Mouse (Mus musculus): ENCODE data around the gene E2f6. TPM values are rescaled to one million over a fixed set of nuclear protein-coding genes. Genes with fewer than 3 reads are reported as not detected.

E2f6 gene
- polyA plus RNA-seq (2015; fragmentation: Nextera tagmentation; extraction: Ambion mirVana): 15.8 and 16.8 TPM in 2 replicates

DNA sequence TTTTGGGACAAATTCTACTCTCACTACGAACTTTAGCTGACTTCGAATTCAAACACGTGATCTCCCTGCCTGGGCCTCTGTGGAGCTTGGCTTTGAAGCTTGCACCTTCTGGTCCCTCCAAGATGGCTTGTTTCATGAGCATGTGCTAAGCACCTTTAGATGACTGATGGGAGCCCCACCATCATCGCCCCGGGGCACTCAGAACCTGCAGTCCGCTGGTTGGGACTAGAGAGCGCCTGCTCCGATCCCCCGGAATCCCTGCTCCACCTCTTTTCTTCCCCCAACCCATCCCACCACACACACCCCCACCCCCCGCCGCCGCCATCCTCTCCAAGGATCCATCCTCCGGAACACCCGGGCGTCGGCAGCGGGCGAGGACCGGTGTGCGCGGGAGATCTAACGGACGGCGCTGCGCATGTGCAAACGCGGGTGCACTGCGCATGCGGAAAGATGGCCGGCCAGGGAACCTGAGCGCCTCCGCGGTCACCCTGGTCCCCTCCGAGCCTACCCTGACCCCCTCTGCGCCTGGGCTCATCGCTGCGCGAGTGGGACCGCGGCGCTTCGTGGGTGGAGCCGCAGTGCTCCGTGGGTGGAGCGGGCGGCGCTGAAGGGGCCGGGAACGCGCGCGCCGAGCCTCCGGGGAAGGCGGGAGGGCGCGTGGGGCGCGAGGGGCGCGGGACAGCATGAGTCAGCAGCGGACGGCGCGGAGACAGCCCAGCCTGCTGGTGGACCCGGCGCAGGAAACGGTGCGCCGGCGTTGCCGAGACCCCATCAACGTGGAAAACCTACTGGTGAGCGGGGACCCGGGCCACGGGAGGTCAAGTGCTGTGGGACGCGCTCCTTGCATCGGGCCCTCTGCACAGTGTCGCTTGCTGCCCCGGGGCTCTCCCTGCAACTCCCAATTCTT lies at the start of gene E2f6:
Gene E2f6, plus strand, starts transcription at position 439 of the 907 bp plus-strand sequence.
- H3K4me2 ChIP-seq: peak within 1 kb of the TSS; percentile 95
- H3K27me3 ChIP-seq: peaks cover 44% of the 10 kb centered on the region
- peak within 1 kb of the TSS; percentile 71 for H3K4me3 ChIP-seq (replicated peaks)
- 0 out of 2 replicates have a peak within 1 kb of the TSS, but pooled peaks have one; percentile 38 for H3K27ac ChIP-seq (replicated peaks)
- peak within 1 kb of the TSS; percentile 64 for H3K9ac ChIP-seq
- no peaks in the 10 kb centered on the region for H3K9me3 ChIP-seq (replicated peaks)
- peaks cover 25% of the 10 kb centered on the region for H3K4me1 ChIP-seq (replicated peaks)
- 6% methylated on average over 81 of the region's 81 CpGs for WGBS (ENCODE audit: insufficient replicate concordance)
- H3K36me3 ChIP-seq (replicated peaks): peaks cover 10% of the 10 kb centered on the region; the same call in 1 of the 2 replicates
- peak; percentile 71 for ATAC-seq (ENCODE audit: insufficient read depth)

DNA sequence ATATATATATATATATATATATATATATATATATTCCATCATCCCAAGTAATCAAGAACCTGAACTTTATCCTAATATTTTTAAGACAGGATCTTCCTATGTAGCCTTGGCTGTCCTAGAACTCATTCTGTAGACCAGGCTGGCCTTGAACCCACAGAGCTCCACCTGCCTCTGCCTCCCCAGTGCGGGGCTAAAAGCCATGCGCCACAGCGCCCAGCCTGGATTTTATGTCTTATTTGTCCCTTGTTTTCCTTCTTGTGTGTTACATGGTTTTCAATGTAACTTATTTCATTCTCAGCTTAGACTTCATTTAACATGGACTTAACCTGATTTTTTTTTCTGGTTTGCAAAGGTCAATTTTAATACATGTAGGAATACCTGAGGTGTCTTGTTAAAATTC lies 49.3 kb upstream of the E2f6 start:
- Histone ChIP-seq H3K4me3 (replicated peaks) (no peak overlapping the region), H3K4me1 (replicated peaks) (no peaks in the 10 kb centered on the region), H3K9me3 (replicated peaks) (no peaks in the 10 kb centered on the region), H3K27me3 (no peaks in the 10 kb centered on the region), H3K27ac (replicated peaks) (no peak overlapping the region), H3K36me3 (replicated peaks) (no peaks in the 10 kb centered on the region), H3K4me2 (no peak overlapping the region), H3K9ac (no peak overlapping the region)
- WGBS (ENCODE audit: insufficient replicate concordance): 83% methylated on average over 3 of the region's 3 CpGs
- ATAC-seq (ENCODE audit: insufficient read depth): no peak

DNA sequence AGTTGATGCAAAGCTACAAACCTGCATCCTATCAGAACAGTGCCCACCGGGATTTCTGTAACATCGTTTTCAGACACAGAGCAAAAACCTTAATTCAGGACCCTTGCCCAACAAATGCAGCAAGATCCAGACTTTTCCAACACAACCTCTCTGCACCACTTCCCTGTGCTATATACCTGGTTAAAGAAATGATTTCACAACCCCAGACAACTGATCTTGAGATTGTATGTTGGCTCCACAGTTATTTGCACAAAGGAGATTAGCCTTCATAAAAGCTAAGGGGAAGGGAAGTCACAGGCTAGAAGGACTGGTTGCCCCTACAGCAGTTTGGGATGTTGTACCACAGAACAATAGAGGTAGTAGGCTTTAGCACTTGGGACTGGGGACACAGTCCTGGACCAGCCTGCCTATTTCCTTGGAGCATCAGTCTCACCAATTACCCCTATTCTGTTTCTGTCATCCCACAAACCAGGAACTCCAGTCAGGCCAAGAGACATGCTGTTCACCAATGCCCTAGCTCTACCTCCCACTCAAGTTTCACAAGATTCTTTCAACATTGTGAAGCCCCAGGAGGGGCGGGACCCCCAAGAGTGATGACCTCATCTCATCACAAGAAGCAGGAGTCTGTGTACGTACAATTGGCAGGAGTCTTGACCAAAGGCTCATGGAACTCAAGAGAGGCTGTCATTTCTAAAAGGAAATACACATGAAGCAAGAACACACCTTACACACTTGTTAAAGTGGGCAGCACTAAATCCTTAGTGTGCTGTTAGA lies 46.9 kb upstream of the E2f6 start:
- ATAC-seq (ENCODE audit: insufficient read depth): no peak
- Histone ChIP-seq H3K27me3 (no peaks in the 10 kb centered on the region), H3K4me3 (replicated peaks) (no peak overlapping the region), H3K9me3 (replicated peaks) (no peaks in the 10 kb centered on the region), H3K27ac (replicated peaks) (no peak overlapping the region), H3K4me1 (replicated peaks) (no peaks in the 10 kb centered on the region), H3K36me3 (replicated peaks) (no peaks in the 10 kb centered on the region), H3K9ac (no peak overlapping the region), H3K4me2 (no peak overlapping the region)
- 70% methylated on average over 4 of the region's 4 CpGs for WGBS (ENCODE audit: insufficient replicate concordance)

DNA sequence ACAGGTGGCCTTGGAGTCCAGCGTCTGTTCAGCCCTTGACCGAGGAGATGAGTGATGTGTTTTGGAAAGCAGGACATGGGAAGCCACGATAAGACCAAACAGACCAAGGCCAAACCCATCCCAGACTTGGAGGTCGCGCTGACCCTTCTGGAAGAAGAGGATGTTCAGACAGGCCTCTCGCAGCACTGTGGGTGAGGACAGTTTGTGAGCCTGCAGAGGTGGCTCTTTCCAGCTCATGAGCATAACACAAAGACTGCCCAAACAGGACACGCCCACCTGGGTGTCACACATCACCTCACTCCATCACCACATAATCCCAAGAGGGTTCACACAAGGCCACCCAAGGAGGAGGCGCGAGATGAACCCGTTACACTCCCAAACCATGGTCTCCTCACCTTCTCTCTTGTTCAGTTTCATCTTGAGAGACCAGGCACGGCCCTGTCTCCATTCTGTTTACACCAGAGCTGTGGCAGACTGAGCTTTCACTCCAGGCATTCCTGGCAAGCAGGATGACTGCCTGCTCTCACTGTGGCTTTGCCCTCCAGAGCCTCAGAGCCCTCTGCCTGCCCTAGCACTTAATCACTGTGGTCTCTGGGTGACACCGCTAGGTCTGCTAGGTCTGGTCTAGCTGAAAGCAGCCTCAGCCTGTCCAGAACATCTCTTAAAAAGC lies 45.9 kb upstream of the E2f6 start:
- H3K27ac ChIP-seq (replicated peaks): no peak overlapping the region
- no peaks in the 10 kb centered on the region for H3K9me3 ChIP-seq (replicated peaks)
- H3K27me3 ChIP-seq: no peaks in the 10 kb centered on the region
- H3K9ac ChIP-seq: no peak overlapping the region
- H3K36me3 ChIP-seq (replicated peaks): no peaks in the 10 kb centered on the region
- 60% methylated on average over 12 of the region's 12 CpGs for WGBS (ENCODE audit: insufficient replicate concordance)
- H3K4me2 ChIP-seq: no peak overlapping the region
- 0 out of 2 replicates have a peak, but pooled peaks cover 3% of the 10 kb centered on the region for H3K4me1 ChIP-seq (replicated peaks)
- no peak for ATAC-seq (ENCODE audit: insufficient read depth)
- H3K4me3 ChIP-seq (replicated peaks): no peak overlapping the region

DNA sequence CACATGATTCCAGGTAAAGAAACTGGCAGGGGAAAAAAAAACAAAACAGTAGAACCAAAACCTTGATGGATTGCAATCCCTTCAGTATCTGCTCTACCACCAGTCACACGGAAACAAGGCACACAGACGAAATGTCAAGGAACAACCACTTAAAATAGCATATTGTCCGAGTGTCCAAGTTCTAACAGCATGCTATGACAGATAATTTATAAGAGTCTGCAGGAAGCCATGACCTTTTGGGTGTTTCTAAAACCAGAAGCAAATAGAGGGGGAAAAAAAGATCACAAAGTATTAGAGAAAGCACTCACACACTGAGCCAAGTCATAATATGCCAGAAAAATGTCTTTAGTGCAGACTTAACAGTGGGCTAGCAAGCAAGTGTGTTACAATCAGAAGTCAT lies 42.5 kb upstream of the E2f6 start:
- 0 out of 2 replicates have a peak, but pooled peaks cover 9% of the 10 kb centered on the region for H3K4me1 ChIP-seq (replicated peaks)
- H3K4me3 ChIP-seq (replicated peaks): no peak overlapping the region
- H3K27ac ChIP-seq (replicated peaks): no peak overlapping the region
- WGBS (ENCODE audit: insufficient replicate concordance): 46% methylated on average over 3 of the region's 3 CpGs
- H3K9ac ChIP-seq: no peak overlapping the region
- no peak for ATAC-seq (ENCODE audit: insufficient read depth)
- no peaks in the 10 kb centered on the region for H3K36me3 ChIP-seq (replicated peaks)
- H3K9me3 ChIP-seq (replicated peaks): no peaks in the 10 kb centered on the region
- no peaks in the 10 kb centered on the region for H3K27me3 ChIP-seq
- no peak overlapping the region for H3K4me2 ChIP-seq

DNA sequence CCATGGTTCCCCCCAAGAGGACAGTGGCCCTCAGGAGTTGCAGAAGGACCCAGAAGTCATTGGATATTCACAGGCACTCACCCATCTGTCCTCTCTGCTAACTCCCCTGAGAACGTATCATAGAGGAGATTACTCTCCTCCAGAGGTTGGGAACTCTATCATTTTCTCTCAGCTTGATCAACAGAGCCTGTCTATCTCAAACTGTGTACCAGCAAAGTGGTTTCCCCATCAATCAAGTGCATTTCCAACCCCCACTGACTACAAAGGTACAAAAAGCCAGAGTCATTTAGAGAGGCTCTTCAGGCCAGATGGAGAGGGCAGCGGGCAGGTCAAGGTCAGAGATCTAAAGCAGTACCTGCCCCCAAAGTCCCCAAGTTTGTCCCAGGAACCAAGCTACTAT lies 42.1 kb upstream of the E2f6 start:
- Histone ChIP-seq H3K27me3 (no peaks in the 10 kb centered on the region), H3K4me2 (no peak overlapping the region), H3K27ac (replicated peaks) (no peak overlapping the region), H3K4me3 (replicated peaks) (no peak overlapping the region), H3K9ac (no peak overlapping the region), H3K36me3 (replicated peaks) (no peaks in the 10 kb centered on the region), H3K4me1 (replicated peaks) (0 out of 2 replicates have a peak, but pooled peaks cover 9% of the 10 kb centered on the region), H3K9me3 (replicated peaks) (no peaks in the 10 kb centered on the region)
- WGBS (ENCODE audit: insufficient replicate concordance): 57% methylated on average over 2 of the region's 2 CpGs
- no peak for ATAC-seq (ENCODE audit: insufficient read depth)

DNA sequence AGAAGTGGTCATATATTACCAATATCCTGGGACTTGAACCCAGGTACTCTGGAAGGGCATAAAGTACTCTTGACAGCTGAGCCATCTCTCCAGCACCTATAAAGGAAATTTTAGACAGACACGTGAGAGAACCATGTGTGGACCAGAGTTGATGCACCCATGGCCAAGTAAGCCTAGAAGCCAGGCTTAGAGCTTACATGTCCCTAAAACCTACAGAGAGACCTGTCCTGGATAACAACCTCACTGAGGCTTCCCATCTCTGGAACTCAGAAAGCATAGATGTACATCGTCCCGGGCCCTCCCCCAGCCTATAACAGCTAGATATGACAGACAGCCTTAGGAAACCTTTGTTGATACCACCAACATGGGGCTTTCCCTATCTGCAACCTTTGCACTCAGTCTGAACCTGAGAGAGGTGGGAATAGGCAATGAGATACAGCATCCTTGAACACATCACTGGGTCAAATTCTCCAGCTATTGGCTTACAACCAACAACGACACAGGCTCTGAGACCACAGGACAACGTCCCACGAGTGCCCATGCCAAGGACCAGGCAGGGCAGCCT lies 41.1 kb upstream of the E2f6 start:
- peak; percentile 54; the same call in 1 of the 2 replicates for ATAC-seq (ENCODE audit: insufficient read depth)

DNA sequence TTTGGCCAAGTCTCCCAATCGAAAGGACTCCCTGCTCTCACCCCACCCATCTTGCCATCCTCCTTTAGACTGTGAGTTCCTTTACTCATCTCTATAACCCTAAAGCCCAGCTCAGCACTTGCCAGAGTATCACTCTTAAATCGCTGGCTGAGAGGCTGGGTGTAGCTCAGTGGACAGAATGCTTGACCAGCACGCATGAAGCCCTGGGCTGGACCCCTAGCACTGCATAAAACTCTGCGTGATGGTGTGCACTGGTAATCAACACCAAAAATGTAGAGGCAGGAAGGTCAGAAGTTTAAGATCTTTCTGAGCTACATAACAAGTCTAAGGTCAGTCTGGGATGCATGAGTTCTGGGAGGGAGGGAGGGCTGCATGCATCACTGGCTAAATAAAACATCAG lies 36.2 kb upstream of the E2f6 start:
- Histone ChIP-seq H3K9me3 (replicated peaks) (no peaks in the 10 kb centered on the region), H3K4me1 (replicated peaks) (peaks cover 15% of the 10 kb centered on the region; the same call in 1 of the 2 replicates), H3K9ac (no peak overlapping the region), H3K4me2 (no peak overlapping the region), H3K36me3 (replicated peaks) (no peaks in the 10 kb centered on the region), H3K27ac (replicated peaks) (no peak overlapping the region), H3K4me3 (replicated peaks) (no peak overlapping the region), H3K27me3 (no peaks in the 10 kb centered on the region)
- WGBS (ENCODE audit: insufficient replicate concordance): 75% methylated on average over 4 of the region's 4 CpGs
- no peak for ATAC-seq (ENCODE audit: insufficient read depth)

More for the DNA sequence above, 41.1 kb upstream of the E2f6 start:
- Histone ChIP-seq H3K27ac (replicated peaks) (no peak overlapping the region), H3K9ac (no peak overlapping the region), H3K9me3 (replicated peaks) (no peaks in the 10 kb centered on the region), H3K4me2 (no peak overlapping the region), H3K27me3 (no peaks in the 10 kb centered on the region), H3K4me1 (replicated peaks) (0 out of 2 replicates have a peak, but pooled peaks cover 9% of the 10 kb centered on the region), H3K4me3 (replicated peaks) (no peak overlapping the region), H3K36me3 (replicated peaks) (no peaks in the 10 kb centered on the region)
- WGBS (ENCODE audit: insufficient replicate concordance): 55% methylated on average over 6 of the region's 6 CpGs

DNA sequence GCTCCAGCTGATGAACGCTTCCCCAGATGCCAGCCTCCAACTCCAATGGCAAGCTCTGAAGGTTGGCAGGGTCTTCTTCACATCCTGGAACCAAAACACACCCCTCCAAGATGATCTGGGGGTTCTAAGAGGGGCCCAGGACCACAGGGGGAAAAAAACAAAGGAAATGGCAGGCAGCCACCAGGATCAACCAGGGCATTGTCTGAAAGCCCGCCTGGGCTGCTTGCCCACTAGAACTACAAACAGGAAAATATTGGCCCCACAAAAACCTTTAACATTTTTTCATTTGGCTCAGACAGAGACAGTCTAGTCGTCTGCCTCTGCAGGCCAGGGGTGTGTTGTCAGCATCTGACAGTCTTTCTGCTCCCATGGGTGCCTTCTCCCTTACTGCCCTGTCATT lies 35.4 kb upstream of the E2f6 start:
- H3K4me3 ChIP-seq (replicated peaks): no peak overlapping the region
- H3K9me3 ChIP-seq (replicated peaks): no peaks in the 10 kb centered on the region
- H3K36me3 ChIP-seq (replicated peaks): no peaks in the 10 kb centered on the region
- no peak overlapping the region for H3K27ac ChIP-seq (replicated peaks)
- no peak overlapping the region for H3K4me2 ChIP-seq
- peaks cover 8% of the 10 kb centered on the region; the same call in 1 of the 2 replicates for H3K4me1 ChIP-seq (replicated peaks)
- ATAC-seq (ENCODE audit: insufficient read depth): no peak
- H3K27me3 ChIP-seq: no peaks in the 10 kb centered on the region
- 53% methylated on average over 3 of the region's 3 CpGs for WGBS (ENCODE audit: insufficient replicate concordance)
- H3K9ac ChIP-seq: no peak overlapping the region

DNA sequence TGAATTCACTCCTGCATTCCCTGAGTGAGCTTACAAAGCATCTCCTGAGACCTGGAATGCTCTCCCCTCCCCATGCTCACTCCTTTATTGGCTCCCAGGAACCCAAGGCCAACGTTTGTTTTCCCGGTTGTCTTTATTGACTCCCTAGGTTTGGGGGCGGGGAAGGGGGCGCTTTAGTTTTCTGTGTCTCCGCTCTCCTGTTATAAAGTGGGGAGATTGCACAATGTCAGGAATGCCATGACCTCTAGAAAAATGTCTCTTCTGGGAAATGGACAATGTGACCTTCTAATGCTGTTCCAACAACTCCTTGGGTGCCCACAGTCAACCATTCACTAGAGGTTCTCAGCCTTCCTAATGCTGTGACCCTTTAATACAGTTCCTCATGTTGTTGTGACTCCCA lies 32.2 kb upstream of the E2f6 start:
- Histone ChIP-seq H3K9me3 (replicated peaks) (no peaks in the 10 kb centered on the region), H3K27me3 (no peaks in the 10 kb centered on the region), H3K4me1 (replicated peaks) (peaks cover 6% of the 10 kb centered on the region; the same call in 1 of the 2 replicates), H3K4me2 (no peak overlapping the region), H3K36me3 (replicated peaks) (no peaks in the 10 kb centered on the region), H3K4me3 (replicated peaks) (no peak overlapping the region), H3K27ac (replicated peaks) (no peak overlapping the region), H3K9ac (no peak overlapping the region)
- ATAC-seq (ENCODE audit: insufficient read depth): peak; percentile 12; the same call in 1 of the 2 replicates
- 69% methylated on average over 5 of the region's 5 CpGs for WGBS (ENCODE audit: insufficient replicate concordance)
